Mouse (Mus musculus) intestine, postnatal 0 days (tissue): ENCODE data around the gene Eef1g. TPM values are rescaled to one million over a fixed set of nuclear protein-coding genes. Genes with fewer than 3 reads are reported as not detected.

Experiments used
- ATAC-seq: fragments of 200-750 bp; cut with Nextera tagmentation; 2 replicates; pipeline ENCODE4 v1.8.0; 2017; ENCODE audit warnings: mild to moderate bottlenecking, moderate TSS enrichment, moderate library complexity
- H3K27ac ChIP-seq: fragments of 300-500 bp; sonication (generic); 2 replicates; pipeline ENCODE4 v1.5.1; 2014; ENCODE audit warnings: mild to moderate bottlenecking, low read depth, low read length, moderate library complexity
- H3K27me3 ChIP-seq: fragments of 300-500 bp; sonication (generic); replicated peaks from 2 replicates; pipeline ENCODE4 v1.6.1; 2014; ENCODE audit warnings: low read length, mixed read lengths; ENCODE audit not compliant: control insufficient read depth, insufficient read depth
- H3K36me3 ChIP-seq: fragments of 300-500 bp; sonication (generic); 2 replicates; pipeline ENCODE4 v1.6.1; 2014; ENCODE audit warnings: mild to moderate bottlenecking, moderate library complexity; ENCODE audit not compliant: control insufficient read depth, insufficient read depth
- H3K4me1 ChIP-seq: fragments of 300-500 bp; sonication (generic); replicated peaks from 2 replicates; pipeline ENCODE4 v1.6.1; 2014; ENCODE audit warnings: antibody characterized with exemption, low read length, mixed read lengths; ENCODE audit not compliant: control insufficient read depth, insufficient read depth
- H3K4me2 ChIP-seq: fragments of 300-500 bp; sonication (generic); replicated peaks from 2 replicates; pipeline ENCODE4 v1.6.1; 2014; ENCODE audit warnings: low read depth, mild to moderate bottlenecking, moderate library complexity
- H3K4me3 ChIP-seq: fragments of 300-500 bp; sonication (generic); 2 replicates; pipeline ENCODE4 v1.5.1; 2014; ENCODE audit warnings: low read depth, low read length
- H3K9ac ChIP-seq: fragments of 300-500 bp; sonication (generic); 2 replicates; pipeline ENCODE4 v1.6.1; 2014; ENCODE audit warnings: mild to moderate bottlenecking, low read depth, low read length
- H3K9me3 ChIP-seq: fragments of 300-500 bp; sonication (generic); 2 replicates; pipeline ENCODE4 v1.6.1; 2016; ENCODE audit warnings: mixed run types; ENCODE audit not compliant: control insufficient read depth
- CTCF ChIP-seq: sonication (generic); IDR thresholded peaks from 2 replicates; pipeline ENCODE4 v1.5.1; 2016; ENCODE audit warnings: low read depth, mild to moderate bottlenecking, control low read depth, antibody characterized with exemption, moderate library complexity
- WGBS: fragments of 180-500 bp; shearing (Covaris S2); extraction: QIAGEN DNeasy Blood & Tissue Kit; methylation state at CpG from one replicate; pipeline ENCODE4 v1.1.7; 2014; 5-methylcytosine and 5-hydroxymethylcytosine counted together
- polyA plus RNA-seq: library from polyadenylated mRNA; unstranded; fragments of >200 nt; fragmentation: Nextera tagmentation; extraction: Ambion mirVana; gene quantifications from 2 replicates; pipeline ENCODE4 v1.2.1, GENCODE M21; 2015

Gene Eef1g
- polyA plus RNA-seq, 1 experiment from 2014 or later: 168 TPM

GRCm38 (mm10) chr19:8926766-8927165 lies 40.1 kb upstream of the Eef1g start:
- no peak for ATAC-seq
- TF ChIP-seq CTCF: no peak
- Histone ChIP-seq H3K36me3 (peaks cover 36% of the 10 kb centered on the region; the same call in 1 of the 2 replicates), H3K9ac (no peak overlapping the region), H3K9me3 (no peaks in the 10 kb centered on the region), H3K4me2 (no peak overlapping the region), H3K4me1 (no peaks in the 10 kb centered on the region), H3K4me3 (no peak overlapping the region), H3K27ac (no peak overlapping the region), H3K27me3 (no peaks in the 10 kb centered on the region)
- 85% methylated on average over 2 of the region's 2 CpGs for WGBS

- TF ChIP-seq CTCF: no peak
- Histone ChIP-seq H3K9ac (no peak overlapping the region), H3K27me3 (no peaks in the 10 kb centered on the region), H3K9me3 (no peaks in the 10 kb centered on the region), H3K4me2 (no peak overlapping the region), H3K36me3 (peaks cover 35% of the 10 kb centered on the region; the same call in 1 of the 2 replicates), H3K4me3 (no peak overlapping the region), H3K4me1 (no peaks in the 10 kb centered on the region), H3K27ac (no peak overlapping the region)
- 72% methylated on average over 12 of the region's 12 CpGs for WGBS
- ATAC-seq: no peak
Observed at GRCm38 (mm10) chr19:8927891-8928525, 38.8 kb upstream of the Eef1g start.

GRCm38 (mm10) chr19:8928689-8929223 lies 38.1 kb upstream of the Eef1g start:
- peaks cover 33% of the 10 kb centered on the region; the same call in 1 of the 2 replicates for H3K36me3 ChIP-seq
- no peak for TF ChIP-seq CTCF
- peak overlapping the region; percentile 84 for H3K4me3 ChIP-seq
- H3K4me2 ChIP-seq: peak overlapping the region; percentile 95
- H3K4me1 ChIP-seq: no peaks in the 10 kb centered on the region
- no peaks in the 10 kb centered on the region for H3K9me3 ChIP-seq
- H3K9ac ChIP-seq: peak overlapping the region; percentile 85; the same call in 1 of the 2 replicates
- H3K27me3 ChIP-seq: no peaks in the 10 kb centered on the region
- WGBS: 31% methylated on average over 16 of the region's 16 CpGs
- ATAC-seq: no peak; the same call in 1 of the 2 replicates
- H3K27ac ChIP-seq: peak overlapping the region; percentile 88; the same call in 1 of the 2 replicates

GRCm38 (mm10) chr19:8929224-8930088 lies 37.4 kb upstream of the Eef1g start, which contains the start of the genes Rom1 and Eml3:
Gene Rom1, minus strand, starts transcription at chr19:8929356.
Gene Eml3, plus strand, starts transcription at chr19:8929552.
- no peaks in the 10 kb centered on the region for H3K9me3 ChIP-seq
- H3K9ac ChIP-seq: peak within 1 kb of the TSS; percentile 85
- no peaks in the 10 kb centered on the region for H3K4me1 ChIP-seq
- H3K27me3 ChIP-seq: no peaks in the 10 kb centered on the region
- WGBS: 1% methylated on average over 56 of the region's 74 CpGs
- TF ChIP-seq CTCF: peak; percentile 70
- peaks cover 37% of the 10 kb centered on the region; the same call in 1 of the 2 replicates for H3K36me3 ChIP-seq
- H3K27ac ChIP-seq: peak within 1 kb of the TSS; percentile 88
- ATAC-seq: peak; percentile 73
- peak within 1 kb of the TSS; percentile 84 for H3K4me3 ChIP-seq
- peak within 1 kb of the TSS; percentile 95 for H3K4me2 ChIP-seq

- no peaks in the 10 kb centered on the region for H3K4me1 ChIP-seq
- peak overlapping the region; percentile 95 for H3K4me2 ChIP-seq
- no peak for ATAC-seq
- TF ChIP-seq CTCF: no peak
- H3K9ac ChIP-seq: peak overlapping the region; percentile 85
- 2% methylated on average over 11 of the region's 11 CpGs for WGBS
- peak overlapping the region; percentile 84 for H3K4me3 ChIP-seq
- no peaks in the 10 kb centered on the region for H3K27me3 ChIP-seq
- peak overlapping the region; percentile 88 for H3K27ac ChIP-seq
- peaks cover 42% of the 10 kb centered on the region for H3K36me3 ChIP-seq
- no peaks in the 10 kb centered on the region for H3K9me3 ChIP-seq
Observed at GRCm38 (mm10) chr19:8930117-8930516, 36.7 kb upstream of the Eef1g start.

- TF ChIP-seq CTCF: no peak
- H3K27ac ChIP-seq: no peak overlapping the region
- 72% methylated on average over 7 of the region's 7 CpGs for WGBS
Observed at GRCm38 (mm10) chr19:8930771-8931170, 36.1 kb upstream of the Eef1g start.

More at GRCm38 (mm10) chr19:8930771-8931170, 36.1 kb upstream of the Eef1g start:
- ATAC-seq: no peak
- H3K27me3 ChIP-seq: no peaks in the 10 kb centered on the region
- H3K9ac ChIP-seq: no peak overlapping the region
- peak overlapping the region; percentile 95 for H3K4me2 ChIP-seq
- peak overlapping the region; percentile 84; the same call in 1 of the 2 replicates for H3K4me3 ChIP-seq
- peaks cover 41% of the 10 kb centered on the region for H3K36me3 ChIP-seq
- H3K4me1 ChIP-seq: no peaks in the 10 kb centered on the region
- no peaks in the 10 kb centered on the region for H3K9me3 ChIP-seq
